Mouse (Mus musculus) heart, adult 2 months (tissue): ENCODE data around the gene Eps15. TPM values are rescaled to one million over a fixed set of nuclear protein-coding genes. Genes with fewer than 3 reads are reported as not detected.

Source experiments
- DNase-seq, 2 experiments: peaks; one replicate each; pipeline ENCODE4 v3.0.0; 2021
- H3K27ac ChIP-seq: fragments of 200-600 bp; 2 replicates; pipeline ENCODE4 v1.8.1; 2022
- H3K27me3 ChIP-seq: fragments of 200-500 bp; 2 replicates; pipeline ENCODE4 v1.6.1; 2012; ENCODE audit warnings: mild to moderate bottlenecking, low read length, inconsistent platforms, mixed read lengths; ENCODE audit not compliant: control insufficient read depth, insufficient read depth
- H3K36me3 ChIP-seq: fragments of 200-500 bp; 2 replicates; pipeline ENCODE4 v1.6.1; 2012; ENCODE audit warnings: low read length, inconsistent platforms; ENCODE audit not compliant: control insufficient read depth, insufficient read depth
- H3K4me1 ChIP-seq: fragments of 200-500 bp; 2 replicates; pipeline ENCODE4 v1.6.1; 2011; ENCODE audit warnings: low read length; ENCODE audit not compliant: control insufficient read depth, insufficient read depth
- H3K4me3 ChIP-seq: fragments of 200-600 bp; 2 replicates; pipeline ENCODE4 v1.8.1; 2022
- H3K79me2 ChIP-seq: fragments of 200-500 bp; replicated peaks from 2 replicates; pipeline ENCODE4 v1.6.1; 2012; ENCODE audit warnings: mild to moderate bottlenecking, inconsistent platforms, low read length, moderate library complexity, mixed read lengths; ENCODE audit not compliant: control insufficient read depth, insufficient read depth
- H3K9ac ChIP-seq: fragments of 200-500 bp; 2 replicates; pipeline ENCODE4 v1.6.1; 2012; ENCODE audit warnings: low read depth, mild to moderate bottlenecking, control low read depth, inconsistent platforms, low read length, mixed read lengths
- CTCF ChIP-seq: fragments of 200-600 bp; IDR thresholded peaks from 2 replicates; pipeline ENCODE4 v1.8.1; 2022; ENCODE audit warnings: antibody characterized with exemption, mild to moderate bottlenecking, moderate library complexity
- EP300 ChIP-seq: fragments of 200-500 bp; IDR thresholded peaks from 2 replicates; pipeline ENCODE4 v1.6.1; 2011; ENCODE audit warnings: low read depth, low read length, control low read depth; ENCODE audit not compliant: insufficient read depth
- POLR2A ChIP-seq: fragments of 200-500 bp; IDR thresholded peaks from 2 replicates; pipeline ENCODE4 v1.6.1; 2011; ENCODE audit warnings: mild to moderate bottlenecking, low read depth, low read length, control low read depth; ENCODE audit not compliant: insufficient read depth
- WGBS: fragments of 180-500 bp; shearing (Covaris S2); methylation state at CpG from one replicate; pipeline ENCODE4 v1.1.7; 2018; 5-methylcytosine and 5-hydroxymethylcytosine counted together
- intact Hi-C: fragments of 180-260 bp; cut with DNase I; formaldehyde crosslinking; loops from one replicate; pipeline ENCODE4 v1.15.1; 2025
- polyA plus RNA-seq: library from polyadenylated mRNA; depleted of rRNA; stranded (reverse); fragments of >200 nt; gene quantifications from 2 replicates; pipeline ENCODE4 v1.2.3, GENCODE M21; 2012
- total RNA-seq, 2 experiments: library from RNA; stranded (reverse); gene quantifications; 2 replicates each; pipeline ENCODE4 v1.2.3; 2021

The Eps15 gene
- total and polyA plus RNA-seq, 3 experiments: 9.9 to 46.8 (median 43.1) TPM

GRCm38 (mm10) chr4:109296510-109296909 is 16.4 kb downstream of the Eps15 start:
- TF ChIP-seq POLR2A (no peak), EP300 (no peak), CTCF (no peak)
- H3K36me3 ChIP-seq: peaks cover 3% of the 10 kb centered on the region; the same call in 1 of the 2 replicates
- no peak overlapping the region for H3K27ac ChIP-seq
- 84% methylated on average over 2 of the region's 2 CpGs for WGBS
- intact Hi-C loops: no loop called here
- H3K4me1 ChIP-seq: no peaks in the 10 kb centered on the region; the same call in 1 of the 2 replicates
- peaks cover 3% of the 10 kb centered on the region for H3K79me2 ChIP-seq
- H3K9ac ChIP-seq: no peak overlapping the region
- H3K4me3 ChIP-seq: no peak overlapping the region
- DNase-seq: no peak
- no peaks in the 10 kb centered on the region for H3K27me3 ChIP-seq

- Histone ChIP-seq H3K36me3 (peaks cover 3% of the 10 kb centered on the region; the same call in 1 of the 2 replicates), H3K9ac (no peak overlapping the region), H3K4me1 (no peaks in the 10 kb centered on the region; the same call in 1 of the 2 replicates), H3K27ac (no peak overlapping the region), H3K4me3 (no peak overlapping the region), H3K79me2 (peaks cover 3% of the 10 kb centered on the region), H3K27me3 (no peaks in the 10 kb centered on the region)
- intact Hi-C loops: no loop called here
- TF ChIP-seq EP300: no peak
- no peak for TF ChIP-seq CTCF
- TF ChIP-seq POLR2A: no peak
- no peak for DNase-seq
Measured at GRCm38 (mm10) chr4:109299136-109299535, 19.1 kb downstream of the Eps15 start.

GRCm38 (mm10) chr4:109316941-109317894 is 37.1 kb downstream of the Eps15 start:
- no peak overlapping the region for H3K4me3 ChIP-seq
- peaks cover 8% of the 10 kb centered on the region for H3K36me3 ChIP-seq
- no peak overlapping the region for H3K27ac ChIP-seq
- H3K79me2 ChIP-seq: no peaks in the 10 kb centered on the region
- no peak for DNase-seq
- H3K4me1 ChIP-seq: no peaks in the 10 kb centered on the region
- H3K27me3 ChIP-seq: no peaks in the 10 kb centered on the region
- no peak overlapping the region for H3K9ac ChIP-seq
- no peak for TF ChIP-seq CTCF
- no peak for TF ChIP-seq POLR2A
- TF ChIP-seq EP300: no peak
- intact Hi-C loops: loop anchor here (5.0 kb wide), 1 partner anchor 65 kb away; no protein-coding TSS in a partner anchor

- Histone ChIP-seq H3K4me1 (no peaks in the 10 kb centered on the region), H3K9ac (no peak overlapping the region), H3K4me3 (no peak overlapping the region), H3K27ac (no peak overlapping the region), H3K79me2 (no peaks in the 10 kb centered on the region), H3K36me3 (peaks cover 5% of the 10 kb centered on the region), H3K27me3 (no peaks in the 10 kb centered on the region)
- intact Hi-C loops: no loop called here
- TF ChIP-seq POLR2A (no peak), EP300 (no peak), CTCF (no peak)
- WGBS: 82% methylated on average over 4 of the region's 4 CpGs
- peak in 1 of 2 experiments; percentile 30 for DNase-seq
Measured at GRCm38 (mm10) chr4:109336796-109337195, 56.7 kb downstream of the Eps15 start.

GRCm38 (mm10) chr4:109341222-109341621 is 61.2 kb downstream of the Eps15 start:
- no peak for DNase-seq
- no peak overlapping the region for H3K4me3 ChIP-seq
- H3K4me1 ChIP-seq: no peaks in the 10 kb centered on the region
- no peak overlapping the region for H3K27ac ChIP-seq
- H3K79me2 ChIP-seq: no peaks in the 10 kb centered on the region
- H3K27me3 ChIP-seq: no peaks in the 10 kb centered on the region
- no peaks in the 10 kb centered on the region for H3K36me3 ChIP-seq
- TF ChIP-seq CTCF (no peak), POLR2A (no peak), EP300 (no peak)
- intact Hi-C loops: no loop called here
- no peak overlapping the region for H3K9ac ChIP-seq
- WGBS: 40% methylated on average over 1 of the region's 1 CpGs
